Mouse (Mus musculus) liver, embryonic 11.5 days (tissue): ENCODE data around the gene AA986860. TPM values are rescaled to one million over a fixed set of nuclear protein-coding genes. Genes with fewer than 3 reads are reported as not detected.

Source experiments
- ATAC-seq: fragments of 200-750 bp; cut with Nextera tagmentation; replicated peaks from 2 replicates; pipeline ENCODE4 v1.8.0; 2017; ENCODE audit warnings: moderate number of reproducible peaks, mild to moderate bottlenecking, moderate TSS enrichment, moderate library complexity; ENCODE audit not compliant: low FRiP score
- DNase-seq: peaks from one replicate; pipeline ENCODE4 v3.0.0-alpha.2; 2017; ENCODE audit warnings: low spot score
- H3K27ac ChIP-seq: fragments of 300-500 bp; sonication (generic); 2 replicates; pipeline ENCODE4 v1.5.1; 2014; ENCODE audit warnings: mild to moderate bottlenecking, low read depth, low read length, control low read depth
- H3K27me3 ChIP-seq: fragments of 300-500 bp; sonication (generic); replicated peaks from 2 replicates; pipeline ENCODE4 v1.6.1; 2014; ENCODE audit warnings: low read length, mixed read lengths; ENCODE audit not compliant: control insufficient read depth, insufficient read depth
- H3K36me3 ChIP-seq: fragments of 300-500 bp; sonication (generic); 2 replicates; pipeline ENCODE4 v1.6.1; 2014; ENCODE audit warnings: mild to moderate bottlenecking, low read length, moderate library complexity, mixed read lengths; ENCODE audit not compliant: control insufficient read depth, insufficient read depth
- H3K4me1 ChIP-seq: fragments of 300-500 bp; sonication (generic); replicated peaks from 2 replicates; pipeline ENCODE4 v1.6.1; 2014; ENCODE audit warnings: low read length, mixed read lengths; ENCODE audit not compliant: control insufficient read depth, insufficient read depth
- H3K4me2 ChIP-seq: fragments of 300-500 bp; sonication (generic); 2 replicates; pipeline ENCODE4 v1.6.1; 2014; ENCODE audit warnings: mild to moderate bottlenecking, control low read depth, moderate library complexity
- H3K4me3 ChIP-seq: fragments of 300-500 bp; sonication (generic); 2 replicates; pipeline ENCODE4 v1.5.1; 2014; ENCODE audit warnings: low read depth, low read length, control low read depth
- H3K9ac ChIP-seq: fragments of 300-500 bp; sonication (generic); 2 replicates; pipeline ENCODE4 v1.6.1; 2014; ENCODE audit warnings: low read depth, low read length, control low read depth
- H3K9me3 ChIP-seq: fragments of 300-500 bp; sonication (generic); 2 replicates; pipeline ENCODE4 v1.6.1; 2016; ENCODE audit warnings: low read length, inconsistent platforms, mixed read lengths; ENCODE audit not compliant: control insufficient read depth
- WGBS: fragments of 180-500 bp; shearing (Covaris S2); extraction: QIAGEN DNeasy Blood & Tissue Kit; methylation state at CpG from one replicate; pipeline ENCODE4 v1.1.7; 2014; 5-methylcytosine and 5-hydroxymethylcytosine counted together
- polyA plus RNA-seq: library from polyadenylated mRNA; unstranded; fragments of >200 nt; fragmentation: Nextera tagmentation; extraction: Ambion mirVana; gene quantifications from 2 replicates; pipeline ENCODE4 v1.2.1, GENCODE M21; 2014

AA986860 gene
- polyA plus RNA-seq, 1 experiment from 2014 or later = 7.1 TPM

- no peaks in the 10 kb centered on the region for H3K36me3 ChIP-seq
- no peaks in the 10 kb centered on the region for H3K9me3 ChIP-seq
- peak overlapping the region; percentile 83 for H3K4me2 ChIP-seq
- peak overlapping the region; percentile 99; the same call in 1 of the 2 replicates for H3K27ac ChIP-seq
- H3K9ac ChIP-seq = no peak overlapping the region
- ATAC-seq (no peak), DNase-seq (no peak)
- peaks cover 72% of the 10 kb centered on the region for H3K4me1 ChIP-seq
- H3K4me3 ChIP-seq = peak overlapping the region; percentile 57
- WGBS = 44% methylated on average over 3 of the region's 3 CpGs
- no peaks in the 10 kb centered on the region for H3K27me3 ChIP-seq
Observed at GRCm38 (mm10) chr1:130739636-130740035, 7.9 kb downstream of the AA986860 start.

- H3K4me3 ChIP-seq = peak overlapping the region; percentile 57
- H3K36me3 ChIP-seq = no peaks in the 10 kb centered on the region
- H3K4me1 ChIP-seq = peaks cover 75% of the 10 kb centered on the region
- H3K27me3 ChIP-seq = no peaks in the 10 kb centered on the region
- no peaks in the 10 kb centered on the region for H3K9me3 ChIP-seq
- ATAC-seq (no peak), DNase-seq (no peak)
- H3K4me2 ChIP-seq = peak overlapping the region; percentile 83
- peak overlapping the region; percentile 81 for H3K9ac ChIP-seq
- H3K27ac ChIP-seq = peak overlapping the region; percentile 99
- 41% methylated on average over 4 of the region's 4 CpGs for WGBS
Observed at GRCm38 (mm10) chr1:130740227-130740648, 8.5 kb downstream of the AA986860 start.

- H3K4me3 ChIP-seq = peak overlapping the region; percentile 57
- no peaks in the 10 kb centered on the region for H3K9me3 ChIP-seq
- 26% methylated on average over 15 of the region's 15 CpGs for WGBS
- H3K27ac ChIP-seq = peak overlapping the region; percentile 99
- H3K4me1 ChIP-seq = peaks cover 77% of the 10 kb centered on the region
- H3K4me2 ChIP-seq = peak overlapping the region; percentile 83
- DNase-seq (peak; percentile 70), ATAC-seq (peak; percentile 98)
- H3K9ac ChIP-seq = peak overlapping the region; percentile 81
- H3K36me3 ChIP-seq = no peaks in the 10 kb centered on the region
- no peaks in the 10 kb centered on the region for H3K27me3 ChIP-seq
Observed at GRCm38 (mm10) chr1:130740781-130741720, 9.3 kb downstream of the AA986860 start.

- H3K9ac ChIP-seq = peak overlapping the region; percentile 81
- peak overlapping the region; percentile 99 for H3K27ac ChIP-seq
- H3K4me2 ChIP-seq = peak overlapping the region; percentile 83
- H3K36me3 ChIP-seq = no peaks in the 10 kb centered on the region
- DNase-seq (no peak), ATAC-seq (no peak)
- 80% methylated on average over 7 of the region's 7 CpGs for WGBS
- no peaks in the 10 kb centered on the region for H3K9me3 ChIP-seq
- no peak overlapping the region for H3K4me3 ChIP-seq
- peaks cover 83% of the 10 kb centered on the region for H3K4me1 ChIP-seq
- H3K27me3 ChIP-seq = no peaks in the 10 kb centered on the region
Observed at GRCm38 (mm10) chr1:130742201-130742600, 10.4 kb downstream of the AA986860 start.

GRCm38 (mm10) chr1:130743775-130744174 is 12.0 kb downstream of the AA986860 start:
- Histone ChIP-seq H3K9ac (no peak overlapping the region), H3K27me3 (no peaks in the 10 kb centered on the region), H3K27ac (peak overlapping the region; percentile 99), H3K36me3 (no peaks in the 10 kb centered on the region), H3K4me2 (peak overlapping the region; percentile 46), H3K4me3 (no peak overlapping the region), H3K4me1 (peaks cover 71% of the 10 kb centered on the region), H3K9me3 (no peaks in the 10 kb centered on the region)
- no peak for DNase-seq
- WGBS = 55% methylated on average over 1 of the region's 1 CpGs
- no peak for ATAC-seq

- Histone ChIP-seq H3K4me2 (peak overlapping the region; percentile 46), H3K27ac (peak overlapping the region; percentile 99), H3K9ac (peak overlapping the region; percentile 36; the same call in 1 of the 2 replicates), H3K4me3 (no peak overlapping the region), H3K36me3 (no peaks in the 10 kb centered on the region), H3K4me1 (peaks cover 67% of the 10 kb centered on the region), H3K9me3 (no peaks in the 10 kb centered on the region), H3K27me3 (no peaks in the 10 kb centered on the region)
- no peak for DNase-seq
- WGBS = 54% methylated on average over 2 of the region's 2 CpGs
- peak; percentile 62 for ATAC-seq
Observed at GRCm38 (mm10) chr1:130744217-130744616, 12.4 kb downstream of the AA986860 start.

- no peak for ATAC-seq
- peaks cover 60% of the 10 kb centered on the region for H3K4me1 ChIP-seq
- no peak for DNase-seq
- no peak overlapping the region for H3K4me3 ChIP-seq
- no peaks in the 10 kb centered on the region for H3K27me3 ChIP-seq
- no peak overlapping the region; the same call in 1 of the 2 replicates for H3K4me2 ChIP-seq
- H3K27ac ChIP-seq = peak overlapping the region; percentile 99
- H3K36me3 ChIP-seq = no peaks in the 10 kb centered on the region
- 0 out of 2 replicates have a peak overlapping the region, but pooled peaks have one; percentile 36 for H3K9ac ChIP-seq
- WGBS = 84% methylated on average over 5 of the region's 5 CpGs
- H3K9me3 ChIP-seq = no peaks in the 10 kb centered on the region
Observed at GRCm38 (mm10) chr1:130744961-130745360, 13.2 kb downstream of the AA986860 start.

- Histone ChIP-seq H3K4me2 (no peak overlapping the region), H3K9me3 (no peaks in the 10 kb centered on the region), H3K27me3 (no peaks in the 10 kb centered on the region), H3K4me1 (peaks cover 58% of the 10 kb centered on the region), H3K36me3 (no peaks in the 10 kb centered on the region), H3K27ac (0 out of 2 replicates have a peak overlapping the region, but pooled peaks have one; percentile 6), H3K9ac (no peak overlapping the region), H3K4me3 (no peak overlapping the region)
- ATAC-seq (no peak), DNase-seq (no peak)
- 96% methylated on average over 3 of the region's 3 CpGs for whole genome bisulfite sequencing
Observed at GRCm38 (mm10) chr1:130745591-130745990, 13.8 kb downstream of the AA986860 start.
